Mouse (Mus musculus): ENCODE results near the gene 1700020A23Rik. TPM values are rescaled to one million over a fixed set of nuclear protein-coding genes. Genes with fewer than 3 reads are reported as not detected.

Gene 1700020A23Rik
- total RNA-seq, 2 experiments from 2014 or later, result not detected

DNA sequence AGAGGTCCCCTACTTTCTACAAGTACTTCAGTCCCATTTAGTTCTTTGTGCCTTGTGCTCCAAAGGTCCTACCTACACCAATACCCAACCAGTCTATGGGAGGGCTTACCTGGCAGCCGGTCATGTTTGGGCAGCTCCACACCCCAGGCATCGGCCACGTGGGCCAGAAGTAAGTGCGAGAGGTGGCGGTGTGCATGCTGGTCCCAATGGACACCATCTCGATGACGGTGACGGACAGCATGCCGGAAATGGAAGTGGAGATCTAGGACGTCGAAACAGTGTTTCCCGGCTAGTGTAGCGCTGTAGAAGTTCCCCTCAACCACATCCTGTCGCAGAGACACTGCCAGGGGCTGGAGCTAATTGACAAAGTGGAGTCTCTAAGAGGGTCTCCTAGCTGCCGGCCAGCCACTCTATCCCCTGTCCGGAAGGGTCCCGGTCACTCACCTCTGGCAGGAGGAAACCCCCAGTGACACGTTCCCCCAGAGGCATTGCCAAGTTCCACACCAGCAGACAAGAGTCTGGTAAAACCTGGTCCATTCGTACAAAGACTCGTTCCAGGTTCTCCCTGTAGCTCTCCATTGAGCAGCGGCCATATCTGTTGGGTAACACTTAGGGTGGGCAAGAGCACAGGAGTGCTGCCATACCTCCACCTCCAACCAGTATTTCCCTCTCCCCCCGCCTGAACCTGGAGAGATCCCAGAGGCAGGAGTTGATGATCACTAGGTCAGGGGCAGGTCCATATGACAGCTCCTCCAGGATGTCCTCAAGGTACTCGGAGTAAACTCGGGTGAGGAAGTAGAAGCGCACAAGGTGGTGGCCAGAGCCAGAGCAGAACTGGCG lies 16.9 kb downstream of the 1700020A23Rik start:
- no peak for DNase-seq
- intact Hi-C loops (cut with DNase I), result loop anchor here (5.0 kb wide), 1 partner anchor 135 kb away; no protein-coding TSS in a partner anchor
- Histone ChIP-seq H3K27ac (no peak overlapping the region), H3K4me3 (no peak overlapping the region)
- no peak for TF ChIP-seq CTCF (IDR thresholded peaks at IDR 0.05)

- DNase-seq, result peak; percentile 87
- no peak for TF ChIP-seq CTCF (IDR thresholded peaks at IDR 0.05)
- Histone ChIP-seq H3K27ac (peak overlapping the region; percentile 91), H3K4me3 (peak overlapping the region; percentile 90)
- intact Hi-C loops (cut with DNase I), result loop anchor here (5.0 kb wide), 1 partner anchor 136 kb away; no protein-coding TSS in a partner anchor
Observed at GRCm38 (mm10) chr2:130423397-130424125, 18.5 kb downstream of the 1700020A23Rik start.

DNA sequence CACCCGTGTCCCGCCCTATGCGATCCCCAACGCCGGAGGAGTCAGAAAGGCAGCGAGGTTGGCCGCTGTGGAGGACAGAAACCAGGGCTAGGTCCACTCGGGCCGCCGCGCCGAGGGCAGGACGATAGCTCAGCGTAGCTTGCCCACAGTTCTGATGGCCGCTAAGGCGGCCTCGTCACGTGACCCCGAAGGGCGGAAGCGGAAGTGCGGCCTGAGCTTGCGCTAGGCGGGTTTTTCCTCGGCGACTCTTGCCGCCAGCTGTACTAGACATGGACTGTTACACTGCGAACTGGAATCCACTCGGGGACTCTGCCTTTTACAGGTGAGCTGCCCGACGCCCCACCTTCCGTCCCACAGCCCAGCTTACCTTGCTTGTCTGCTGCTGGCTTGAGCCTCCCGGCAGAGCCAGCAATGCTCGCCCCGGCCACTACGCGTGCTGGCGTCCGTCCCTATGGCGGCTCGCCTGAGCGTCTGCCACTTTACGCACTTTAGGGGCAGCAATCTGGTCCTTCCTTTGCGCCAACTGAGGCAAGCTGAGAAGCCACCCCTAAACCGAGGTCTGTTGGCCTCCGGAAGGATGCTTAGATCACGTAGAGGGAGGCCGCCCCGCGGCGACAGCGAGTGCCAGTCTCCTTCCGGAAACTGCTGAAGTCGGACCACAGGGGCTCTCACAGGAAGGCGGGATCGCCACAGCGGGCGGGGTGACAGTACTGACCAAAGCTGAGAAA lies 19.2 kb downstream of the 1700020A23Rik start, which contains the start of the genes Vps16 and Pced1a:
Vps16 (plus strand) TSS at position 214 of the 728 bp plus-strand sequence.
Pced1a (minus strand) TSS at position 576 of the 728 bp plus-strand sequence.
- intact Hi-C loops (cut with DNase I), result loop anchor here (5.0 kb wide), 1 partner anchor 137 kb away; no protein-coding TSS in a partner anchor
- H3K27ac ChIP-seq, result peak within 1 kb of the TSS; percentile 91
- DNase-seq, result peak; percentile 96
- TF ChIP-seq CTCF (IDR thresholded peaks at IDR 0.05), result peak; percentile 74
- peak within 1 kb of the TSS; percentile 90 for H3K4me3 ChIP-seq

GRCm38 (mm10) chr2:130425112-130425511 lies 20.1 kb downstream of the 1700020A23Rik start:
- intact Hi-C loops (cut with DNase I), result no loop called here
- Histone ChIP-seq H3K4me3 (peak overlapping the region; percentile 90), H3K27ac (peak overlapping the region; percentile 91)
- TF ChIP-seq CTCF (IDR thresholded peaks at IDR 0.05), result peak; percentile 14; the same call in 1 of the 2 replicates
- DNase-seq, result no peak

DNA sequence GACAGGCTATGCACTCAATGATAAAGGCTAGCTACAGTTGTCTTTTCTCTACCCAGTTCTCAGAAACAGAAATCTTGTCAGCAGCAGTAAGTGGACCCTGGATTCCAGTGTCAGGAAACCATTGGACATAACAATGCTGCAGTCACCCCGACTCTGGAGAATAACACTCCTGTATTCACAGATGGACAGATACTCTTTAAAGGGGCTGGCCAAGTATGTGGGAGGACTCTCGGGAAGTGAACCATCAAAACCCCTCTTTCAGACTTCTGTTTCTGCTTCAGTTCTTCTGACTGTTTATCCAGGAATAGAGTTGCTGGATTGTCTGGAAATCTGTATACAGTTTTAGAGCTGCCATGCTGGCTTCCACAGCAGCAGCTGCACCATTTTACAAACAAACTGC lies 24.8 kb downstream of the 1700020A23Rik start:
- H3K4me3 ChIP-seq, result no peak overlapping the region
- no peak for DNase-seq
- intact Hi-C loops (cut with DNase I), result no loop called here
- H3K27ac ChIP-seq, result no peak overlapping the region
- no peak for TF ChIP-seq CTCF (IDR thresholded peaks at IDR 0.05)

DNA sequence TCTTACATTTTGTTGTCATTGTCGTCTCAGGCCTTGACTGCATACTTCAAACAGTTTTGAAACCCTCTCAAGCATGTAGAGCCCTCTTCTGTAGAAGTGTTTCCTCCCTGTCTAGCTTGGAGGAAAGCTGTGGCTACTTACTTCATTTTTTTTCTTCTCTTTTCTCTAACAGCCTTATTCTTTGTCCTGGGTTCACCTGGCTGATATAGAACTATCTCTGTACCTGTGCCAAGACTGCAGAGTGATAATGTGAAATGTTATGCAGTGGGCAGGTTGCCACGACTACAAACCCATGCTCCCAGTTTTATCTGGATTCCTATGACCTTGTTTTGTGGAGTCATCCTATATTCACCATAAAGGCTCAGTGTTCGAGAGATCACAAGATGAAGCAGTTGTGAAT lies 25.4 kb downstream of the 1700020A23Rik start:
- intact Hi-C loops (cut with DNase I), result no loop called here
- no peak for DNase-seq
- H3K27ac ChIP-seq, result no peak overlapping the region
- no peak for TF ChIP-seq CTCF (IDR thresholded peaks at IDR 0.05)
- no peak overlapping the region for H3K4me3 ChIP-seq

GRCm38 (mm10) chr2:130432157-130432556 lies 27.1 kb downstream of the 1700020A23Rik start:
- H3K27ac ChIP-seq, result no peak overlapping the region

GRCm38 (mm10) chr2:130433152-130433551 lies 28.1 kb downstream of the 1700020A23Rik start:
- TF ChIP-seq CTCF (IDR thresholded peaks at IDR 0.05), result peak; percentile 65
- Histone ChIP-seq H3K4me3 (no peak overlapping the region), H3K27ac (no peak overlapping the region)
- no peak for DNase-seq
- intact Hi-C loops (cut with DNase I), result no loop called here

More at GRCm38 (mm10) chr2:130432157-130432556, 27.1 kb downstream of the 1700020A23Rik start:
- no peak for TF ChIP-seq CTCF (IDR thresholded peaks at IDR 0.05)
- intact Hi-C loops (cut with DNase I), result no loop called here
- no peak overlapping the region for H3K4me3 ChIP-seq
- no peak for DNase-seq

DNA sequence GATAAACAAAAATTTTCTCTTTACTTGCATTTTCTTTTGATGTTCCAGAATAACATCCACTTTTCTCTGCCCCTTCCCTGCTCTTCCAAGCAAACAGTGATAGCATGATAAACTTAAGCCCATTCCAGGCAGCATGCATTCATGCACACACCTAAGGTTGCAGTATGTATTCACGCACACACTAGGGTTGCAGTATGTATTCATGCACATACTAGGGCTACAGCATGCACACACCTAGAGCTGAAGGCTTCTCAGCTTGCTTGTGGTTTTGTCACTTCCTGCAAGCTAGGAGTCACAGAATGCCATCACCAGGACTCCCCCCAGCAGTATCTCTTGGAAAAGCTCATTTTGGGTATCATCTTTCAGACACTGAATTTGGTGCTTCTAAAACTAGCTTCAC lies 31.7 kb downstream of the 1700020A23Rik start:
- Histone ChIP-seq H3K4me3 (no peak overlapping the region), H3K27ac (no peak overlapping the region)
- intact Hi-C loops (cut with DNase I), result no loop called here
- no peak for DNase-seq
- no peak for TF ChIP-seq CTCF (IDR thresholded peaks at IDR 0.05)

DNA sequence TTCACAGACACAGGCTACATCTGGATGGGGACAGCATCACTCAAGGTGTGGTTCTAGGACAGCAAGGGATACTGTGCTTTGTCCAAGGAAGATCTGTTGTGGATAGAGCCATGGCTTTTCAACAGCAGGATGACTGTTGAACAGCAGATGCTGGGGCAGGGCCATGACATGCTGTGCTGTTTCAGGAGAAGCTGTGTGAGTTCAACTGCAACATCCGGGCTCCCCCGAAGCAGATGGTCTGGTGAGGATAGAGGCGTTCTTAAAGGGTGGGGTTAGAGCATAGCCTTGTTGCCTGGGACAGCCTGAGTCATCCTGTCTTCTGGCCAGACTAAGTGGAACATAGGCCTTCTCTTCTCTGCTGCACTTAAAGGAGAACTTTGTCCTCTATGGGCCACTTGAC lies 33.8 kb downstream of the 1700020A23Rik start:
- no peak for TF ChIP-seq CTCF (IDR thresholded peaks at IDR 0.05)
- Histone ChIP-seq H3K27ac (no peak overlapping the region), H3K4me3 (no peak overlapping the region)
- intact Hi-C loops (cut with DNase I), result no loop called here
- peak; percentile 31 for DNase-seq

DNA sequence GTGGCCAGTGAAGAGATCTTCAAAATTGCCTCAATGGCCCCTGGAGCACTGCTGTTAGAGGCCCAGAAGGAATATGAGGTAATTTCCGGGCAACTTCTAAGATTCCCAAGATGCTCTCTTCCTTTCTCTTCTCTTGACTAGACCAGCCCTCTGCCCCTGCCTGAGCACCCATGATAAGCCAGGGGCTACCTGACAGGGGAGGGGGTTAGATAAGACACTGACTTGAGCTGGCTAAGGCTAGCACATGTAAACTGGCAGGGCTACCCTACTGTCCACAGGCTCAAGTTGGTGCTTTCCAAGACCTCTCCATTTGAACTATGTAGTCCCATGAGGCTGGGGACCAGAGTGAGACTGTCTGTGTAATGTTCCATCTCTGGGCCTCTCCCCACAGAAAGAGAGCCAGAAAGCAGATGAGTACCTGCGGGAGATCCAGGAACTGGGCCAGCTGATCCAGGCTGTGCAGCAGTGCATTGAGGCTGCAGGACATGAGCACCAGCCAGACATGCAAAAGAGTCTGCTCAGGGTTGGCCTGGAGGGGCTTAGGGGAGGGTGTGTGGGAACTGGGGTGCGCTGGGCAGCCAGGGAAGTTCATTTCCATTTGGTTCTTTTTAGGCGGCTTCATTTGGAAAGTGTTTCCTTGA lies 34.9 kb downstream of the 1700020A23Rik start:
- Histone ChIP-seq H3K4me3 (no peak overlapping the region), H3K27ac (no peak overlapping the region)
- DNase-seq, result no peak
- TF ChIP-seq CTCF (IDR thresholded peaks at IDR 0.05), result no peak
- intact Hi-C loops (cut with DNase I), result no loop called here

GRCm38 (mm10) chr2:130442162-130442561 lies 37.1 kb downstream of the 1700020A23Rik start:
- Histone ChIP-seq H3K27ac (no peak overlapping the region), H3K4me3 (no peak overlapping the region)
- no peak for TF ChIP-seq CTCF (IDR thresholded peaks at IDR 0.05)
- intact Hi-C loops (cut with DNase I), result no loop called here
- no peak for DNase-seq
